Mouse (Mus musculus) heart, adult 2 months (tissue): ENCODE data around the gene Erc2. TPM values are rescaled to one million over a fixed set of nuclear protein-coding genes. Genes with fewer than 3 reads are reported as not detected.

Experiments
- DNase-seq, 2 experiments: peaks; one replicate each; pipeline ENCODE4 v3.0.0; 2021
- H3K27ac ChIP-seq: fragments of 200-600 bp; 2 replicates; pipeline ENCODE4 v1.8.1; 2022
- H3K27me3 ChIP-seq: fragments of 200-500 bp; 2 replicates; pipeline ENCODE4 v1.6.1; 2012; ENCODE audit warnings: mild to moderate bottlenecking, low read length, inconsistent platforms, mixed read lengths; ENCODE audit not compliant: control insufficient read depth, insufficient read depth
- H3K36me3 ChIP-seq: fragments of 200-500 bp; 2 replicates; pipeline ENCODE4 v1.6.1; 2012; ENCODE audit warnings: low read length, inconsistent platforms; ENCODE audit not compliant: control insufficient read depth, insufficient read depth
- H3K4me1 ChIP-seq: fragments of 200-500 bp; 2 replicates; pipeline ENCODE4 v1.6.1; 2011; ENCODE audit warnings: low read length; ENCODE audit not compliant: control insufficient read depth, insufficient read depth
- H3K4me3 ChIP-seq: fragments of 200-600 bp; 2 replicates; pipeline ENCODE4 v1.8.1; 2022
- H3K79me2 ChIP-seq: fragments of 200-500 bp; replicated peaks from 2 replicates; pipeline ENCODE4 v1.6.1; 2012; ENCODE audit warnings: mild to moderate bottlenecking, inconsistent platforms, low read length, moderate library complexity, mixed read lengths; ENCODE audit not compliant: control insufficient read depth, insufficient read depth
- H3K9ac ChIP-seq: fragments of 200-500 bp; 2 replicates; pipeline ENCODE4 v1.6.1; 2012; ENCODE audit warnings: low read depth, mild to moderate bottlenecking, control low read depth, inconsistent platforms, low read length, mixed read lengths
- CTCF ChIP-seq: fragments of 200-600 bp; IDR thresholded peaks from 2 replicates; pipeline ENCODE4 v1.8.1; 2022; ENCODE audit warnings: antibody characterized with exemption, mild to moderate bottlenecking, moderate library complexity
- EP300 ChIP-seq: fragments of 200-500 bp; IDR thresholded peaks from 2 replicates; pipeline ENCODE4 v1.6.1; 2011; ENCODE audit warnings: low read depth, low read length, control low read depth; ENCODE audit not compliant: insufficient read depth
- POLR2A ChIP-seq: fragments of 200-500 bp; IDR thresholded peaks from 2 replicates; pipeline ENCODE4 v1.6.1; 2011; ENCODE audit warnings: mild to moderate bottlenecking, low read depth, low read length, control low read depth; ENCODE audit not compliant: insufficient read depth
- WGBS: fragments of 180-500 bp; shearing (Covaris S2); methylation state at CpG from one replicate; pipeline ENCODE4 v1.1.7; 2018; 5-methylcytosine and 5-hydroxymethylcytosine counted together
- intact Hi-C: fragments of 180-260 bp; cut with DNase I; formaldehyde crosslinking; loops from one replicate; pipeline ENCODE4 v1.15.1; 2025
- polyA plus RNA-seq: library from polyadenylated mRNA; depleted of rRNA; stranded (reverse); fragments of >200 nt; gene quantifications from 2 replicates; pipeline ENCODE4 v1.2.3, GENCODE M21; 2012
- total RNA-seq, 2 experiments: library from RNA; stranded (reverse); gene quantifications; 2 replicates each; pipeline ENCODE4 v1.2.3; 2021

Erc2 gene
- total and polyA plus RNA-seq, 3 experiments, result 0.49 to 0.68 (median 0.64) TPM

- intact Hi-C loops, result no loop called here
Observed at GRCm38 (mm10) chr14:28099084-28099483, 476.9 kb downstream of the Erc2 start.

GRCm38 (mm10) chr14:28113121-28113520 is 490.9 kb downstream of the Erc2 start:
- Histone ChIP-seq H3K27ac (no peak overlapping the region), H3K36me3 (no peaks in the 10 kb centered on the region), H3K27me3 (no peaks in the 10 kb centered on the region), H3K4me1 (no peaks in the 10 kb centered on the region), H3K4me3 (no peak overlapping the region), H3K9ac (no peak overlapping the region), H3K79me2 (no peaks in the 10 kb centered on the region)
- no peak for DNase-seq
- WGBS, result 75% methylated on average over 2 of the region's 2 CpGs
- intact Hi-C loops, result loop anchor here (10.0 kb wide), 1 partner anchor 142 kb away; no protein-coding TSS in a partner anchor
- no peak for TF ChIP-seq CTCF
- TF ChIP-seq POLR2A, result no peak
- no peak for TF ChIP-seq EP300

More at GRCm38 (mm10) chr14:28099084-28099483, 476.9 kb downstream of the Erc2 start:
- no peaks in the 10 kb centered on the region for H3K27me3 ChIP-seq
- TF ChIP-seq CTCF (no peak), EP300 (no peak), POLR2A (no peak)
- no peak for DNase-seq
- no peaks in the 10 kb centered on the region for H3K36me3 ChIP-seq
- H3K4me3 ChIP-seq, result no peak overlapping the region
- 86% methylated on average over 5 of the region's 5 CpGs for WGBS
- H3K27ac ChIP-seq, result no peak overlapping the region
- no peaks in the 10 kb centered on the region for H3K79me2 ChIP-seq
- no peaks in the 10 kb centered on the region for H3K4me1 ChIP-seq
- no peak overlapping the region for H3K9ac ChIP-seq

- Histone ChIP-seq H3K9ac (no peak overlapping the region), H3K36me3 (no peaks in the 10 kb centered on the region), H3K27ac (no peak overlapping the region), H3K79me2 (no peaks in the 10 kb centered on the region), H3K4me3 (no peak overlapping the region), H3K4me1 (no peaks in the 10 kb centered on the region), H3K27me3 (no peaks in the 10 kb centered on the region)
- no peak for DNase-seq
- WGBS, result 56% methylated on average over 5 of the region's 5 CpGs
- intact Hi-C loops, result no loop called here
- TF ChIP-seq POLR2A (no peak), EP300 (no peak), CTCF (no peak)
Observed at GRCm38 (mm10) chr14:28120851-28121250, 498.6 kb downstream of the Erc2 start.

DNA sequence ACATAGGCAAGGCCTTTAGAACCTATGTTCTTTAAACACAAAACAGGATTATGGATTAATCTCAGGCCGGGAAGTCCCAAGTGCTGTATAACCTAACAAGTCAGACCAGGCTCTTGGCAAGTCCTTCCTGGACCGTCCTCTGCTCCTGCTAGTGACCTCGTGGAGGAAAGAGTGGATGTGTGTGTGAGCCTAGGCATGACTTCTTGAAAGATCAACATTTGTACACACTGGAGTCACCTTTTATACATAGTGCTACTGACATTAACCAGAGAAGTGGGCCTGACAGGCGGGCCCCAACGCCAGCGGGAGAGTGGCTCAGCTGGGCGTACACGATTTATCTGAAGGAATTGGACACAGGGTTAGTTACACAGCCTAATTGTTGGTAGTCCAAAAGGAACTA is 504.6 kb downstream of the Erc2 start:
- H3K27ac ChIP-seq, result no peak overlapping the region
- 74% methylated on average over 8 of the region's 8 CpGs for WGBS

GRCm38 (mm10) chr14:28128999-28129398 is 506.8 kb downstream of the Erc2 start:
- no peak for DNase-seq
- TF ChIP-seq CTCF (no peak), POLR2A (no peak), EP300 (no peak)
- Histone ChIP-seq H3K27me3 (no peaks in the 10 kb centered on the region), H3K36me3 (no peaks in the 10 kb centered on the region), H3K9ac (no peak overlapping the region), H3K4me1 (no peaks in the 10 kb centered on the region), H3K27ac (no peak overlapping the region), H3K79me2 (no peaks in the 10 kb centered on the region), H3K4me3 (no peak overlapping the region)
- WGBS, result 73% methylated on average over 3 of the region's 3 CpGs
- intact Hi-C loops, result no loop called here

More for the DNA sequence above, 504.6 kb downstream of the Erc2 start:
- no peak for DNase-seq
- TF ChIP-seq EP300, result no peak
- no peak for TF ChIP-seq CTCF
- Histone ChIP-seq H3K36me3 (no peaks in the 10 kb centered on the region), H3K79me2 (no peaks in the 10 kb centered on the region), H3K27me3 (no peaks in the 10 kb centered on the region), H3K4me3 (no peak overlapping the region), H3K4me1 (no peaks in the 10 kb centered on the region), H3K9ac (no peak overlapping the region)
- intact Hi-C loops, result no loop called here

GRCm38 (mm10) chr14:28143998-28144397 is 521.8 kb downstream of the Erc2 start:
- Histone ChIP-seq H3K9ac (no peak overlapping the region), H3K4me1 (no peaks in the 10 kb centered on the region), H3K79me2 (no peaks in the 10 kb centered on the region), H3K27ac (no peak overlapping the region), H3K4me3 (no peak overlapping the region), H3K36me3 (no peaks in the 10 kb centered on the region), H3K27me3 (no peaks in the 10 kb centered on the region)
- TF ChIP-seq EP300 (no peak), CTCF (no peak), POLR2A (no peak)
- intact Hi-C loops, result no loop called here
- 91% methylated on average over 2 of the region's 2 CpGs for WGBS
- DNase-seq, result no peak
